Mouse (Mus musculus): ENCODE measurements around the gene Macf1.
"Not testable (repeated sequence)": the region's sequence is repeated elsewhere in the genome, so short reads cannot be mapped to it uniquely, and the experiment has no call there.

The Macf1 gene

DNA sequence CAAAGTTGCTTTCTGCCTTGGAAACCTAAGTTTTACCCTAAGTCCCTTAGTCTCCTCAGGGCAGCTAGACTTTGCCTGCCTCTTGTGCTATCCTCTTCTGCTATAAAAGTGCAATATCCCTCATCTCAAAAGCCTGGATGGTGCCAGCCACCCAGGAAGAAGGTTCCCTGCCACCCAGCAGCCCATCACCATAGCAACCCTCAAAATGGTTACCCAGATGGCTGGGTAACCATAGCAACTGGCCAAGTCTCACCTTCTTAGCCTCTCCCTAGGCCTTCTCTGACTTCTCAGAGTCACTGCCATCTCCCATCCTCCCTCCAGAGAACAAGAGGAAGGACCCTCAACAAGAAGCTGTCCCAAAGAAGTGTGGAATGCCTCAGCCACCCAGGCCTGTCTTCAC, 13.6 kb downstream of the Macf1 start:
- no peak for DNase-seq (ENCODE audit: extremely low read depth, insufficient read length, low spot score)

DNA sequence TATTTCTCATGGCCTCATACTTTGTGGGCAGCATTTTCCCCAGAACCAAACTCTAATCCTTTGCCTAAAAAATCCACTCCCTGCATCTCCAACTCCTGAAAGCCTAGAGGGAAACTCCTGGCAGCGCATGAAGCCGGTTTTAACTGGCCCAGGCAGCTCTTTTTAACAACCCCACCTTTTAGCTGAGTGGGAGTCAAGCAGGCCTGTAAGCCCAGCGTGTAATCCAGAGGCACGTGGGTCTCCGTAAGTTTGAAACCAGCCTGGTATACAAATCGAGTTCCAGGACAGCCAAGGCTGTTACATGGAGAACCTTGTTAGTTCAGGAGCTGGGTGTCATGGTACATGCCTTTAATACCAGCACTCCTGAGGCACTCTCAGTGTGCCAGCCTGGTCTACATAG, 14.5 kb downstream of the Macf1 start:
- DNase-seq (ENCODE audit: extremely low read depth, insufficient read length, low spot score) = no peak

DNA sequence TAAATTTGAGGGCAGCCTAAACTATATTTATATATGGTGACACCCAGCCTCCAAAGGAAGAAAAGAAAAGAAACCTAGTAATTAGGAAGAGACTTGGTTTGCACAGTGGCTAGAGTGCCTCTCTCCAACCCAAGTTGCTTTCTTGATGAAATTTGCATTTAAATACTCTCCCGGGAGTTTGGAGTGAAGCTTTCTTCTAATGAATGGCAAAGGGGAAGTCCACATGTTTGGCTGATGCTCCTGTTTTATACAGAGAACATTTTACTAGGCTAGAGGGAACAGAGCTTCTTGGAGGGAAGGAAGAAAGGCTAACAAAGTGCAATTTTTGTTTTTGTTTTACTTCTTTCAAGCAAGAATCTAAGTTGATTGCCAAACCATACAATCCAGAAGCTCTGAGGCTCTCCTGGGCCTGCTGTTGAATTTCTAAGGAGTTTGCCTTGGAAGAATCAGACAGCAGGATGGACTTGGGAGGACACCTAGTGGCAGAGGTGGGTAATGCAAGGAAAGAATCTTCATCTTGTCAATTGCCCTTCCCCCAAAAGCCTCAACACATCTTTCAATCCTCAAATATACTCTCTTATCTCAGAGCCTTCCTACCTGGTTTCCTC, 16.8 kb downstream of the Macf1 start:
- DNase-seq (ENCODE audit: extremely low read depth, insufficient read length, low spot score) = peak; percentile 43

DNA sequence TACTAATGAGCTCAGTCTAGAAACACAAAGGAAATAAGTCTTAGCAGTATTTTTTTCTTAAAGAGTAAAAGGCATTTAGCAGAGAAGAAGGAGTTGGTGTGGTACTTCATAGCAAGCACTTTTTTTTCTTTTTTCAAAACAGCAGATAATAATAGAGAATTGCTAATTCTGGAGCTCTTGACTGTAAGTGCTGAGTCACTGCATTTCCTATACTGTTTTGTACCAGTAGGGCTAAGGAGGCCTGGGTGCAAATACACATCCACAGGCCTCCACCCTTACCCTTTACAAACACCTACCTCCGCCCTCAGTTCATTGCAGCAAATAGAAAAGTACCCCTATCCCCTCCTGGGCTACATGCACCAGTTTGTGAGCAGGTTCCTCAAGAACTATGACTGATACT, 17.6 kb downstream of the Macf1 start:
- DNase-seq (ENCODE audit: extremely low read depth, insufficient read length, low spot score) = no peak

DNA sequence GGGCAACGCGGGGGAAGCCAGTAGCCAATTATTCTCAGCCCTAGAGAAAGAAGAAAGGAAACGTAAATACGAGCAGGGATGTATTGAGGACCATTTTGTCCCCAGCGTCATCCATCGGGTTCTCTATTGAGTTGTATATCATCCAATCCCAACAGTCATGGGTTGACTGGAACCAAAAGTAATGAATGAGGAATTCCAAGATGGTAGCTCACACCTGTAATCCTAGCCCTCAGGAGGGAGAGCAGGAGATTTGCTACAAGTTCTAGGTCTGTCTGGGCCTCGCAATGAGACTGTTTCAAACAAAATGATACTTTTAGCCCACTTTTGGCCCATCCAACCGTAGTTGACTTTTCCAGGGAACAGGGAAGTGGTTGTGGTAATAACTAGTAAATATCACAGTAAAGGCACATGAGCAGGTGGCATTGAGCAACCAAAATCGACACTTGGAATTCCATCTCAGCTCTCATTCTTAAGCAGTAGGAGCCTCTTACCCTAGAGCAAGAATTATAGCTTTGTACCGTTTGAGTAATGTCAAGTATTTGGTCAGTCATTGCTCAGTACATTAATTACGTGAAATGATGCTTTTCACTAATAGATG, 18.4 kb downstream of the Macf1 start:
- no peak for DNase-seq (ENCODE audit: extremely low read depth, insufficient read length, low spot score)

DNA sequence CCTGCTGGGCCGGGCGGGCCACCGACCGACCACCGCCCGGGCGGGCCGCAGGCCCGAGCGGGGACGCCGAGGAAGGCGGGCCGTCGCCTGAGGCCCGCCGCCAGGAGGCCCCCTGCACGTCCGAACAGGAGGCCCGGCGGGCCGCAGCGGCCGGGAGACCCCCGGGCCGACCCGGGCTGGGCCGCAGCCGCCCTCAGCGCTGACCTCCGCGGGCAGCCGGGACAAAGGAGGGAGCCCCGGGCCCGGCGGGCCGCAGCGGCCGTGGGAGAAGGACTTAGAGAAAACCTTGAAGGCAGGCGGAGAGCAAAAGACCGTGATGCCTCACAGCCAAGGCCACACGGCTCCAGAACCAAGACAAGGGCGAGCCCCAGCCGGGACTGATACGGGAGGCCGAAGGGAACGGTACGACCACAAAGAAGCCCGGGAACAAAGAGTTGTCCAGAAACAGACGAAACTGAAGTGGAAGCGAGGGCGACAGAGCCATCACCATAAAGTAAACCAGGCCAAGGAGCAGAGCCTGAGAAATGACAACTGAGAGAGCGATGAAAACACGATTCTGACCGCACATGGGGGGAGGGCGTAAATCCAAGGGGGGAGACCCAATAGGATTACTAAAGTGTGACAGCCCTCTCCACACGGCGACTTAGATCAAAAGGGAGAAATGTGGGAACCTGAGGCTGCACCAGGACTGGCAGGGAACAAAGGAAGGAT, 19.1 kb downstream of the Macf1 start:
- DNase-seq (ENCODE audit: extremely low read depth, insufficient read length, low spot score) = peak; percentile 73

DNA sequence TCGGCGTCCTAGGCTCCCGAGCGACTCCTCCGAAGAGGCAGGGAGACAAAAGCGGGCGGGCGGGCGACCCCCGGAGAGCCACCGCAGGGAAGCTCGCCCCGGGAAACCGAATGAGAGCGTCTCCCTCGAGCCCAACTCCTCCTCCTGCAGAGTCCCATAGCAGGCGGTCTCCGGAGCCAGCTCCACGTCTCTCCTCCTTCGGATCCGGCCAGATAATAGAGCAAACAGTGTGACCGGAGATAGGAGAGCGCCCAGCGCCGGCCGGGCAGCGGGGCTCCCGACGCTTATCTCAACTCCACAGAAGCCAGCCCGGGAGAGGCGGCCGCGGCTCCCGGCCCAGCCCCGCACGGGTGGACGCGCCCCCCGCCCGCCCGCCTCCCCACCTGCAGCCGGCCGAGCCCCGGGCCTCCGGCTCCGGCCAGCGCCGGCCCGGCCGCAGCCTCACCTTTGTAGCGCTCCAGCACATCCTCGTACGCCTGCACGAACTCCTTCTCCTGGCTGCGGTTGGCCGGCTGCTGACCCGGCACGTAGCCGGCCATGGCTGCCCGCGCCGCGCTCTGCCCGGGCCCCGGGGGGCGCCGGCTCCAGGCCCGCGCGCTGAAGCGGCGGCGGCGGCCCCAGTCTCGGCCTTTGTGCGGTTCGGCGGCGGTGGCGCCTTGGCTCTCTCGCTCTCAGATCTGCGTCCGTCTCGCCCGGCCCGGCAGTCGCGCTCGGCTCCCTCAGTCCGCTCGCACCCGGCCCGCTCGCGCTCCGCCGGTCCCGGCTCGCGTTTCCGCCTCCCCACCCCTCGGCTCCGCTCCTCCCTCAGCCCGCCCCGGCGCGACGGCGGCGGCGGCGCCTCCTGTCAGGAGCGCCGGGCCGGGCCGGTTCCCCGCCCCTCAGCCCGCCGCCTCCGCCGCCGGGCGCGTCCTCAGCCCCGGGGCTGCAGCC, 19.9 kb downstream of the Macf1 start:
- peak; percentile 70 for DNase-seq (ENCODE audit: extremely low read depth, insufficient read length, low spot score)

DNA sequence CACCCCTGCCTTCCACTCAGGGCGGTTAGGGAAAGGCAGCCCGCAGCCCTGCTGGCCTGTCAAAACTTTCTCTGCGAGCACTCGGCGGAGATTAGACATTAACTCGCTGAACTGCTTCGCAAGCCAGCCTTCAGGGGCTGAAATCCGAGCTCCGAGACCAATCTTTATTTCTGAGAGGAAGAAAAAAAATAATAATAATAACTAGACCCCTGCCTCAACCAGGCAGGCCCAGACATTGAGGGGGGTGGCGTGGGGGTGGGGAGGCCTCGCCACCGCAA, 20.5 kb downstream of the Macf1 start:
- DNase-seq (ENCODE audit: extremely low read depth, insufficient read length, low spot score) = peak; percentile 30

DNA sequence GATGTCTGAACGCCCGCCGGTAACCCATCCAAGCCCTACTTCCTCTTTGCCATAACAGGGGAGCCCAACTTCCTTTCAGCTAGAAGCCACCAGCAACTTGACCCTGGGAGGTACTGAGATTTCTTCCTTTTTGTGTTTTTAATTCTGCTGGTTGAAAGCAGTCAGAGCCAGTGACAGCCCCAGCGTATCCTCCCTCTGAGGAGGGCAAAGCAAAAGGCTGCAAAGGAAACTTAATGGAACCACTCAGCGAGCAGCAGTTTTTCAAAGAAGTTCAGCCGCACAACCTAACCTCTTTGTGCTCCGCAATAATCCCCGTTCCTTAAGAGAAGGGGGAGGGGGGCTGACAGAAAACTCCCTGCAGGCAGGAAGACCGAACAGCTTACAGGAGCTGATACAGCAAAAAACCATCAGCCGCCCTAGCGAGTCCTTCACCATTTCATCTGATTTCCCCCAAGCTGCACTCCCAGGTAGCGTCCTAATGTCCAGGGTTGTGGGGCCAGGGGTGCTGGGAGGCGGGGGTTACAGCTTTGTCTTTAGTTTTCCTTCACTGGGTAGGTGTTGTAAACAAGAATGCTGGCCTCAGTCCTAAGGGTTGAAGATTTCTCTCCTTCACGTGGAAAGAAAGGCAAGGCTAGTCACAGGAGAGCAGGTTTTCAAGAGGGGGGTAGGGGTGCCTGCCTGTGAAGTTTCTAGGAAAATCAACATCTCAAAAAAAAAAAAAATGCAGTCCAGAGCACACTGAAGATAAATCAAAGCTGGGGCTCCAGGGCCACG, 21.1 kb downstream of the Macf1 start:
- no peak for DNase-seq (ENCODE audit: extremely low read depth, insufficient read length, low spot score)

DNA sequence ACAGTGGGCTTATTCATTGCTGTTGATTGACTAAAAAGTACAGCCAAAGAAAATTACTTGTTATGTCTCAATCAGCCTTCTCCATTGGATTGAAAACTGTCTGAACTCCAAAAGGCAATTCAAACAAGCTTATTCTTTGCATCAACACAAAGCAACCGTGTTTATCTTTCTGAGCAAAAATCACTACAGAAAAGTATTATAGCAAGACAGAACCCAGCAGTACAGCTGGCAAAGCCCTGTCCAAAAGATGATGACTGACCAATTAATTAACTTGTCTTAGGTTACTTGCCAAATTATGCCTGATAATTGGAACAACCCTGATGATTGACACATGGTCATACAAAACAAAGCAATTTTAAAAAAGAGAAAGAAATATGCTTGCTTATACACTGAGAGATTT, 26.0 kb downstream of the Macf1 start:
- no peak for DNase-seq (ENCODE audit: extremely low read depth, insufficient read length, low spot score)

DNA sequence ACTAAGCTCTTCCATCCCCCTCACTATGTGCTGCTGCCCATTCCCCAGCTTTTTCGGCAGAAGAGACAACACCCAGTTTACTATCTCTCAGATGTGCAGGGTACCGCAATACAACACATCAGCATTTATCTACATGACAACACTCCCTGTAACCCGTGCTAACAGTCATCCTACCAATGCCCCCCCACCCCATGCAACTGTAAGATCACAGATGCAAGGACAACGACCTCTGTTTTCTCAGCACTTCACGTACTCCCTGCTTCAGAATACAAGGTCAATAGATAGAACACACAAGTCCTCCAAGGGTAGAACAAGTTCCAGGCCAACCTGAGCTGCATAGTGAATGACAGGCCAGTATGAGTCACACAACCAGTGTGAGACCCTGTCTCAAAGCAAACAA, 28.9 kb downstream of the Macf1 start:
- no peak for DNase-seq (ENCODE audit: extremely low read depth, insufficient read length, low spot score)

DNA sequence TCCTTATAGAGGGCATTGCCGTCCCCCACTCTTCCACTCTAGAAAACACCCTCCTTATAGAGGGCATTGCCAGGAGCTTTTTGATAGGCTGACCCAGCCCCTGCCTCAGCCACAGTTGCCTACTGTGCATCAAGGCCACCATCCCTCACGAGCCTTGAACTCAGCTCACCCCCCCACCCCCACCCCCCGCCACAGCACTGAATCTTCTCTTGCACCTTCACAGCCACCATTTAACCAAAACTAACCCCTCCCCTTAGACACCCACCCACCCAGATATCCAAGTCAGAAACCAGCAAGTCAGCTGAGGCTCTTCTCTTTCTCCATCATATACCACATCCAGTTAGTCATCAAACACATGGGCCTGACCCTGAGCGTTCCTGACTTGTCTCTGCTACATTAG, 29.6 kb downstream of the Macf1 start:
- DNase-seq (ENCODE audit: extremely low read depth, insufficient read length, low spot score) = no peak

DNA sequence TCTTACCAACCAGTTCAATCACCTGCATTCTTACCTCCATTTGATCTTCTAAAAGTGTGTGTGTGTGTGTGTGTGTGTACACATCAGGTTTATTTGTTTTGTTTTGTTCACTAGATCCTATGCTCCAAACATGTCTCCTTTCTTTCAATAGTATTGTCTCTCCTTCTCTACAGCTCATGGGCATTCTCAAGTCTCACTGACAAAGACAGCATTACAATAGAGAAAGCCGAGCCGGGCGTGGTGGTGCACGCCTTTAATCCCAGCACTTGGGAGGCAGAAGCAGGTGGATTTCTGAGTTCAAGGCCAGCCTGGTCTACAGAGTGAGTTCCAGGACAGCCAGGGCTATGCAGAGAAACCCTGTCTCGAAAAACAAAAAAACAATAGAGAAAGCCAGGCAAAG, 30.7 kb downstream of the Macf1 start:
- DNase-seq (ENCODE audit: extremely low read depth, insufficient read length, low spot score) = not testable (repeated sequence)

DNA sequence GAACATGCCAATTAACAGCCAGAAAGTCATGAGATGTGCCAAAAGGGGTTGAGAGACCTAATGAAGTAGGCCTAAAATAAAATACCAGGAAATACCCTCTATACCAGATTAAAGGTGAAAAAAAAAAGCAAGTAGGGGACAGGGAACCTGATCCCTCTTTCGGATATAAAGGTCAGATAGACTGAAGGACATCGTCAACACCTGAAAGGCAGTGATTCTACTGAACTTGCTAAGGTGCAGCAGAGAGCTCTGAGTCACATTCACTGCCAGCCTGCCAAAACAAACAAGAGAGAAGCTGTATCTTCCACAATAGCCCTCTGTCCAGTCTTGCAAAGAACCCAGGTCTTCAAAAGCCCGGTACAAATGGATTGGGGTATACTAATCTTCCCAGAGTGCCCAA, 32.0 kb downstream of the Macf1 start:
- no peak for DNase-seq (ENCODE audit: extremely low read depth, insufficient read length, low spot score)

DNA sequence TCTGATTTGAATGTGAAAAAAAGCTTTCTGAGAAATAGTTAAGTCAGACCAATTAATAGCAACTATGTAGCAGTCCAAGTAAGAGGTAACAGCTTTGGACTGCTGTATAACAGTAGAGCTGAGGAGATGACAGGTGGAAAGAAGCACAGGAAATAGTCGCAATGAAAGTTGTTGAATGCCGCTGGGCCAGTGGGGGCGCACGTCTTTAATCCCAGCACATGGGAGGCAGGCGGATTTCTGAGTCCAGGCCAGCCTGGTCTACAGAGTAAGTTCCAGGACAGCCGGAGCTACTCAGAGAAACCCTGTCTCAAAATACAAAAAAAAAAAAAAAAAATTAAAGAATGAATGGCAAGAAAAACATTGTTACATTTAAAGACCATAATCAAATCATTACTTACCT, 35.0 kb downstream of the Macf1 start:
- DNase-seq (ENCODE audit: extremely low read depth, insufficient read length, low spot score) = no peak

DNA sequence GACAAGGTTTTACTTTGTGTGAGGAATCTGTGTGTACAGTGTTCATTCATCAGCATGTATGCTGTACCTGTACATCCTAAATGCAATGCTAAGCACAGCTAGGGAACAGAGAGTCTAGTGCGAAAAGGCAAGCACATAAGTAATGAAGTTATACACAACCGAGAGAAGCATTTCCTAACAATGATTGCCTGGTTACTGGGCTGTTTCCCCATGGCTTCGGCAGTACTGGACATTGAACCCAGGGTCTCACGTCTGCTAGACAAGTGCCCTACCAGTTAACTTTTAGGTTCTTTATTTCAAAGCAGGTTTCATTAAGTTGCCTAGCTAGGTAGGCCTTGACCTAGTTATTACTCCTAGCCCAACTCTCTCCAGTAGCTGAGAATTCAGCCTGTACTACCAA, 36.5 kb downstream of the Macf1 start:
- no peak for DNase-seq (ENCODE audit: extremely low read depth, insufficient read length, low spot score)

DNA sequence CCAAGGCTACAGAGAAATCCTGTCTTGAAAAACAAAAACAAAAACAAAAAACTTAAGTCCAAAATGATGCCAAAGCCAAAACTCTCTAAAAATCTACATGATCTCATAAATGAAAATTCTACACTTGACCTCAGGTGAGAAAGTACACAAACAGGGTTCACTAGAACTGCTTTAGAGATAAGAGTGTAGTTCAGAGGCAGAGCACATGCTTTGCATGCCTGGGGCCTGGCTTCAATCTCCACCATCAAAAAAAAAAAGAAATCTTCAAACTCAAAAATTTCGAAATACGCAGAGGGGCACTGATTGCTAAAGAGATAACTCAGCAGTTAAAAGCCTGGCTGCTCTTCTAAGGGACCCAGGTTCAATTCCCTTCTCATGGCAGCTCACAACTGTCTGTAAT, 37.1 kb downstream of the Macf1 start:
- DNase-seq (ENCODE audit: extremely low read depth, insufficient read length, low spot score) = no peak

DNA sequence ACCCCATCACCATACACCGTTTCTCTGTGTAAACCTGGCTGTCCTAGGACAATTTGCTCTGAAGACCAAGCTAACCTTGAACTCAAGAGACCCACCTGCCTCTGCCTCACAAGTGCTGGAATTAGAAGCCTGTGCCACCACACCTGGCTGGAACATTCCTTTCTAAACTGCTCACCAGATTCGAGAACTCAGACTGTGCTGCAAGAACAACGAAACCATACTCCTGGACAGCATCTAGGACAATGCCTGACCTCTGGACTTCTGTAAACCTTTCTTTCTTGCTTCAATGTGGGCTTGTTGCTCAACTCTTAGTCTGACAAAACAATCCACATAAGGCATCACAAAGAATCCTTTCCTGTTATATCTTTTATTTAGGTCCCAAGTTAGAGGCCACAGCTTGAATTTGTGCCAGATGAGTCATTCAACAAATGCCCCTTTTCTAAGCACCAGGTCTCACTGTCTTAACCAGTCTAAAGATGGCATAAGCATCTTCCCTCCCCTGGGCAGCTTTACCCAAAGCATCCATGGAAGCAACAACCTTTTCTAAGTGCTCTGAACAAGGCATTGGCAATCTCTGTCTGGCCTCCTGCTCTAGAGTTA, 38.8 kb downstream of the Macf1 start:
- DNase-seq (ENCODE audit: extremely low read depth, insufficient read length, low spot score) = peak; percentile 27

DNA sequence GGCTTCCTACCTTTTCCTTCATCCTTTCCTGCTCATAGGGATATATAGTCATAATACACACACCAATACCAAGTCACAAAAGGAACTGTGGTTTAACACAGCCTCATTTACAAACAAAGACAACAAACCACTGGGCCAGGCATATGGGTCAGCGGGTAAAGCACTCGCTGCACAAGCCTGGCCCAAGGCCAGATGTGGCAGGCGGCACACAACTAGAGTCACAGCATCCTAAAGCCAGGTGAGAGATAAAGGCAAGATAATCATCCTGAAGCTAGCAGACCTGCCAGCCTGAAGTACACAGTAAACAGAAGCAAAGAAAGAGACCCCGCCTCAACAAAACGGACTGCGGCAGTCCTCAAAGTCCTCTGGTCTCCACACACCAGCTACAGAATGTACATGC, 40.6 kb downstream of the Macf1 start:
- DNase-seq (ENCODE audit: extremely low read depth, insufficient read length, low spot score) = no peak

DNA sequence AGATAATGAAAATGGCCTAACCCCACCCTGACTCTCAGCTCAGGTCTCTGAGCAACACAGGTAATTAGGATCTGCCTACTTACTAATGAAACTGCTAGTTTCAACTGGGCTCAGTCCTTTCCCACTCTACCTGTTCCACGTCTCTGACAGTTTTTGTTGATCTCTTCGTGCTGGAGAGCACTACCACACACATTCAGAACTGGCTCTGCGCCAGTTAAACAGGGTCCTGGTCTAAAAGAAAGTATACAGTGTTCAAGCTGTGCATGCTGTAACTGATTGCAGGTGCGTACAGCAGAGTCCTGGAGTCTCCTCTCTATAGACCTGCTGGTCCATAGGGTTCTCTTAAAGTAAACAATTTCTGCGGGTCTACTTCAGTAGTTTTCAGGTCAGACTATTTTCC, 41.3 kb downstream of the Macf1 start:
- DNase-seq (ENCODE audit: extremely low read depth, insufficient read length, low spot score) = no peak
